Mouse (Mus musculus): ENCODE results near the gene Fer1l4. TPM values are rescaled to one million over a fixed set of nuclear protein-coding genes. Genes with fewer than 3 reads are reported as not detected.

Gene Fer1l4
- total RNA-seq, 1 experiment from 2014 or later, result not detected

GRCm38 (mm10) chr2:156021765-156022164 lies 31.0 kb downstream of the Fer1l4 start:
- no peak for ATAC-seq (replicated peaks; ENCODE audit: insufficient number of reproducible peaks, low FRiP score, low TSS enrichment, poor library complexity, severe bottlenecking)

- no peak for ATAC-seq (replicated peaks; ENCODE audit: insufficient number of reproducible peaks, low FRiP score, low TSS enrichment, poor library complexity, severe bottlenecking)
Observed at GRCm38 (mm10) chr2:156021219-156021618, 31.5 kb downstream of the Fer1l4 start.

DNA sequence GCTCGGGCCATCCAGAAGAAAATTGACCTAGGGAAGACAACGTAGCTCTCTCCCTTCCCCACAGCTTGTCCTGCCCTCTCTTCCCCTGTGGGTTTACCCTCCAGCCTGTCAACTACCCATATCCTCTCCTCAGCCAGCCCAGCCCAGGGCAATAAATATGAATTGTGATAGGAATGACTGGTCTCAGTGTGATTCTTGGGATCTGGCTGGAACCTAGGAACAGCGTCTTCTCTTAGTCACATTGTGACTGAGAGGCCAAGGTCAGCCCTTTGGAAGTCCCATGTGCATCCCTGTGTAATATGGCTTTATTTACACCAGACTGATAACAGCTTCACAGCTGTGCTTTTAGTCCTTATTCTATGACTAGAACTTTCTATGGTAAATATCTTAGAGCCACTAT lies 34.6 kb downstream of the Fer1l4 start:
- ATAC-seq (replicated peaks; ENCODE audit: insufficient number of reproducible peaks, low FRiP score, low TSS enrichment, poor library complexity, severe bottlenecking), result no peak

DNA sequence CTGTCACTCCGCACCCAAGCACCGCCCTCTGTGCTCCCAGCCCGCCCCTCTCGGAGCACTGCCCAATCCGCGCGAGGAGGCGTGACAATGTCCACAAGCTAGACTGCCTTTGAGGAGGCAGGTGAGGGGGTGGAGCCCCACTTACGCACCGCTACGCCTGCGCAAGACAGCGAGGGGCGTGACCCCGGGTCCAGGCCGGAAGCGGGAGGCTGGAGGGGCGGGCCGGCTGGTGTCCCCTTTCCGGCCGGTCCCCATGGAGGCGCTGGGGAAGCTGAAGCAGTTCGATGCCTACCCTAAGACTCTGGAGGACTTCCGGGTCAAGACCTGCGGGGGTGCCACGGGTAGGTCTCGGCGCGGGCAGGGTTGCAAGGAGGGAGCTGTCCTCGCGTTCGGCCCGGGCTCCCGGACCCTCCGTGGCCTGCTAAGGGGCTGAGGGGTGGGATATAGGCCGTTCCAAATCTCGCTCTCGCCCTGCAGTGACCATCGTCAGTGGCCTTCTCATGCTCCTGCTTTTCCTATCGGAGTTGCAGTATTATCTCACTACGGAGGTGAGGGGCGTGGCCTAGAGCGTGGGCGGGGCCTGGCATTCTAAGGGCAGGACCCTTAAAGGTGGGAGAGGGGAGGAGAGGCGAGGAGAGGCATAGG lies 44.7 kb downstream of the Fer1l4 start, which contains the start of the genes 6430550D23Rik and Ergic3:
Gene 6430550D23Rik (minus strand): TSS at position 90 of the 645 bp plus-strand sequence.
Gene Ergic3 (plus strand): TSS at position 158 of the 645 bp plus-strand sequence.
- peak; percentile 99 for ATAC-seq (replicated peaks; ENCODE audit: insufficient number of reproducible peaks, low FRiP score, low TSS enrichment, poor library complexity, severe bottlenecking)

DNA sequence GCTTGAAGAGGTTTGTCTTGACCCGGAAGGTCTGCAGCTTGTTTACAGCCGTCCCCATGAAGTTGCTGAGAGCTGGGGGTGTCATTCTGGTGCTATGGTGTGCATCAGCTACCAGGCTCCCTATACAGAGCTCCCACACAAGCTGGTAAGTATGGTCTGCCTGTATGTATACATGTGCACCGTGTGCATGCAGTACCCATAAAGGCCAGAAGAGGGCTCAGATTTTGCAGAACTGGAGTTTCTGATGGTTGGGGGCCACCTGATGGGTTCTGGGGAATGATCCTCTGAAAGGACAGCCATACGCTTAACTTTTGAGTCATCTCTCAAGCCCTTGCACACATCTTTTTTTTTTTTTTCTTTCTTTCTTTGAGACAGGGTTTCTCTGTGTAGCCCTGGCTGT lies 47.4 kb downstream of the Fer1l4 start:
- ATAC-seq (replicated peaks; ENCODE audit: insufficient number of reproducible peaks, low FRiP score, low TSS enrichment, poor library complexity, severe bottlenecking), result no peak

DNA sequence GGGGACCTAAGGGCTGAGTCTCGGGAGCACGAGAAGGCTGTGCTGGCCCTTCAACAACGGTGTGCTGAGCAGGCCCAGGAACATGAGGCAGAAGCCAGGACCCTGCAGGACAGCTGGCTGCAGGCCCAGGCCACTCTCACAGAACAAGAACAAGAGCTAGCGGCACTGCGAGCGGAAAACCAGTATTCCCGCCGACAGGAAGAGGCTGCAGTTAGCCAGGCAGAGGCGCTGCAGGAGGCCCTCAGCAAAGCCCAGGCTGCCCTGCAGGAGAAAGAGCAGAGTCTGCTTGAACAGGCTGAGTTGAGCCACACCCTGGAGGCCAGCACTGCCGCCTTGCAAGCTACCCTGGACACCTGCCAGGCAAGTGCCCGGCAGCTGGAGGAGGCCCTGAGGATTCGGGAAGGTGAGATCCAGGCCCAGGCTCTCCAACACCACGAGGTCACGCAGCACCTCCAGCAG lies 60.9 kb downstream of the Fer1l4 start:
- no peak for ATAC-seq (replicated peaks; ENCODE audit: insufficient number of reproducible peaks, low FRiP score, low TSS enrichment, poor library complexity, severe bottlenecking)

DNA sequence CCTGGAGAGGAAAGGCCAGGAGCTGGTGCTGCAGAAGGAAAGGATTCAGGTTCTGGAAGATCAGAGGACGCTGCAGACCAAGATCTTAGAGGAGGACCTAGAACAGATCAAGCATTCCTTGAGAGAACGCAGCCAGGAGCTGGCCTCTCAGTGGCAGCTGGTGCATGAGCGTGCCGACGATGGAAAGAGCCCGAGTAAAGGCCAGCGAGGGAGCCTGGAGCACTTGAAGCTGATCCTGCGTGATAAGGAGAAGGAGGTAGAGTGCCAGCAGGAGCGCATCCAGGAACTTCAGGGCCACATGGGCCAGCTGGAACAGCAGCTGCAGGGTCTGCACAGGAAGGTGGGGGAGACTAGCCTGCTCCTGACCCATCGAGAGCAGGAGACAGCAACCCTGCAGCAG lies 61.6 kb downstream of the Fer1l4 start:
- no peak for ATAC-seq (replicated peaks; ENCODE audit: insufficient number of reproducible peaks, low FRiP score, low TSS enrichment, poor library complexity, severe bottlenecking)

- no peak for ATAC-seq (replicated peaks; ENCODE audit: insufficient number of reproducible peaks, low FRiP score, low TSS enrichment, poor library complexity, severe bottlenecking)
Observed at GRCm38 (mm10) chr2:155989085-155989484, 63.7 kb downstream of the Fer1l4 start.

- no peak for ATAC-seq (replicated peaks; ENCODE audit: insufficient number of reproducible peaks, low FRiP score, low TSS enrichment, poor library complexity, severe bottlenecking)
Observed at GRCm38 (mm10) chr2:155987131-155987530, 65.6 kb downstream of the Fer1l4 start.

DNA sequence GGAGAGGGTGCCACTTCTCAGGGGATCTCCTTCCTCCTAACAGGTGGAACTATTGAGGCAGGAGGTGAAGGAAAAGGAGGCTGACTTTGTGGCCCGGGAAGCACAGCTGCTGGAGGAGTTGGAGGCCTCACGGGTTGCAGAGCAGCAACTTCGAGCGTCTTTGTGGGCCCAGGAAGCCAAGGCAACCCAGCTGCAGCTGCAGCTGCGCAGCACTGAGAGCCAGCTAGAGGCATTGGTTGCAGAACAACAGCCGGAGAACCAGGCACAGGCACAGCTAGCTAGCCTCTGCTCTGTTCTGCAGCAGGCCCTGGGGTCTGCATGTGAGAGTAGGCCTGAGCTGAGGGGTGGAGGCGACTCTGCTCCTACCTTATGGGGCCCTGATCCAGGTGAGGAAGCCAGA lies 67.0 kb downstream of the Fer1l4 start:
- no peak for ATAC-seq (replicated peaks; ENCODE audit: insufficient number of reproducible peaks, low FRiP score, low TSS enrichment, poor library complexity, severe bottlenecking)

- ATAC-seq (replicated peaks; ENCODE audit: insufficient number of reproducible peaks, low FRiP score, low TSS enrichment, poor library complexity, severe bottlenecking), result peak; percentile 92
Observed at GRCm38 (mm10) chr2:155979328-155979991, 73.3 kb downstream of the Fer1l4 start.

DNA sequence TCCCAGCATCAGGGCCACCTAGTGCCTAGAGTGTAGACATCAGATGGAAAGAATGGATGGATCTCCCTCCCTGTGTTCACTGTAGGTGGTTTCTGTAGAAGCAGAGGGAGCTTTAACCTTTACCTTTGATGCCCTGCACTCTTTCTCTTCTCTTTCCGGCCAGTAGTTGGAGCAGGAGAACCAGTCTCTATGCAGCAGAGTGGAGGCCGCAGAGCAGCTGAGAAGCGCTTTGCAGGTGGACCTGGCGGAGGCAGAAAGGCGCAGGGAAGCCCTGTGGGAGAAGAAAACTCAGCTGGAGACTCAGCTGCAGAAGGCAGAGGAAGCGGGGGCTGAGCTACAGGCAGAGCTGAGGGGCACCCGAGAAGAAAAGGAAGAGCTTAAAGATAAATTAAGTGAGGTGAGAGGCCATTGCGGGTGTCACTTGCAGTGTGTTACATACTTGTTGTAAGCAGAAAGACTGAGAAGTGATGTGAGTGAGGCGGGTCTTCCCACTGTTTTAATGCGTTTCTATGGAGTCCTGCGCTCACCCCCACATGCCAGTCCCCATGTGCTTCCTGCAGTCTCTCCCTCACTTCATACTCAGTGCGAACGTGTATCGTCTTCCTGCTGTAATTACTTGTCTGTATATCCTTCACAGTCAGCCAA lies 78.5 kb downstream of the Fer1l4 start:
- ATAC-seq (replicated peaks; ENCODE audit: insufficient number of reproducible peaks, low FRiP score, low TSS enrichment, poor library complexity, severe bottlenecking), result no peak

DNA sequence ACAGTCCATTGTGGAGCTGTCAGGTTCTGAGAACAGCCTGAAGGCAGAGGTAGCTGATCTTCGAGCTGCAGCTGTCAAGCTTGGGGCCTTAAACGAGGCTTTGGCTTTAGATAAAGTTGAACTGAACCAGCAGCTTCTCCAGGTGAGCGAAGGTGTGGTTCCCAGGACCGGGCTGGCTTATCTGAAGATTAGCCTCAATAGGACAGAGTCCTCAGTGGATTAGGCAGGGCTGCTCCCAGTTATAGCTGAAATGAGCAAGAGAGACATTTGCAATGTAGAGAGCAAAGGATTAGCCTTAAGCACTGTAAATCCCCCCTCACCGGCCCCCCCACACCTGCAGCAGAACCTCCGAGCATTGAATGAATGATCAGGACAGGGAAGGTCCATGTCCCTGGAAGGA lies 79.4 kb downstream of the Fer1l4 start:
- no peak for ATAC-seq (replicated peaks; ENCODE audit: insufficient number of reproducible peaks, low FRiP score, low TSS enrichment, poor library complexity, severe bottlenecking)

Other genes with a start within 250 kb of the Fer1l4 start
- gene BC029722, start 233.5 kb downstream of the Fer1l4 start, total RNA-seq (2017), result 8.5 to 10.6 TPM (median 9.7 TPM) in 3 replicates
- 38.9 to 84.9 TPM (median 83.4 TPM) in 3 replicates for gene Eif6, start 226.0 kb downstream of the Fer1l4 start, total RNA-seq (2017)
- not detected in 3 replicates for gene Fam83c, start 218.1 kb downstream of the Fer1l4 start, total RNA-seq (2017)
- gene Uqcc1, start 122.6 kb downstream of the Fer1l4 start, total RNA-seq (2017), result 33.3 to 43.3 TPM (median 37.7 TPM) in 3 replicates
- not detected in 3 replicates for gene Gm15557, start 112.2 kb downstream of the Fer1l4 start, total RNA-seq (2017)
- not detected in 3 replicates for gene Gdf5, start 107.6 kb downstream of the Fer1l4 start, total RNA-seq (2017)
- gene Cep250, start 96.5 kb downstream of the Fer1l4 start, total RNA-seq (2017), result 67.3 to 170 TPM (median 77.6 TPM) in 3 replicates
- 0.87 to 1.8 TPM in 2 of 3 replicates, not detected in the other for gene 6430550D23Rik, start 45.0 kb downstream of the Fer1l4 start, total RNA-seq (2017)
- 57.6 to 77.8 TPM (median 66.2 TPM) in 3 replicates for gene Ergic3, start 44.9 kb downstream of the Fer1l4 start, total RNA-seq (2017)
- gene Spag4, start 12.2 kb upstream of the Fer1l4 start, total RNA-seq (2017), result 0.29 to 2.2 TPM (median 1.9 TPM) in 3 replicates
- gene Cpne1, start 59.0 kb upstream of the Fer1l4 start, total RNA-seq (2017), result 33.8 to 71.0 TPM (median 55.8 TPM) in 3 replicates
- 11.0 to 22.7 TPM (median 13.0 TPM) in 3 replicates for gene Rbm12, start 59.0 kb upstream of the Fer1l4 start, total RNA-seq (2017)
- gene Gm28036, start 74.1 kb upstream of the Fer1l4 start, total RNA-seq (2017), result 22.3 to 33.9 TPM (median 24.9 TPM) in 3 replicates
- gene Romo1, start 91.1 kb upstream of the Fer1l4 start, total RNA-seq (2017), result 9.1 to 25.0 TPM (median 10.2 TPM) in 3 replicates
- gene Nfs1, start 91.2 kb upstream of the Fer1l4 start, total RNA-seq (2017), result 28.1 to 50.8 TPM (median 31.0 TPM) in 3 replicates
- gene Rbm39, start 127.3 kb upstream of the Fer1l4 start, total RNA-seq (2017), result 1,407 to 1,708 TPM (median 1,696 TPM) in 3 replicates
- gene Phf20, start 143.5 kb upstream of the Fer1l4 start, total RNA-seq (2017), result 25.7 to 71.4 TPM (median 66.4 TPM) in 3 replicates